Mouse (Mus musculus) induced T-regulatory cell, adult 2 months (primary cell): ENCODE data around the gene Elmsan1.

Source experiments
- DNase-seq: peaks from one replicate; pipeline ENCODE4 v3.0.0-alpha.2; 2012; ENCODE audit warnings: low read depth

The Elmsan1 gene

GRCm38 (mm10) chr12:84099605-84100004 is 119.1 kb downstream of the Elmsan1 start:
- peak; percentile 25 for DNase-seq
